Mouse (Mus musculus) heart, embryonic 15.5 days (tissue): ENCODE data around the gene Rab19. TPM values are rescaled to one million over a fixed set of nuclear protein-coding genes. Genes with fewer than 3 reads are reported as not detected.

Experiments used
- ATAC-seq: fragments of 200-750 bp; cut with Nextera tagmentation; replicated peaks from 2 replicates; pipeline ENCODE4 v1.8.0; 2017; ENCODE audit warnings: low read depth, moderate TSS enrichment; ENCODE audit not compliant: insufficient number of reproducible peaks, insufficient read depth, low FRiP score
- H3K27ac ChIP-seq: fragments of 300-500 bp; sonication (generic); 2 replicates; pipeline ENCODE4 v1.5.1; 2015; ENCODE audit warnings: mild to moderate bottlenecking, inconsistent platforms
- H3K27me3 ChIP-seq: fragments of 300-500 bp; sonication (generic); 2 replicates; pipeline ENCODE4 v1.6.1; 2015; ENCODE audit warnings: inconsistent platforms
- H3K36me3 ChIP-seq: fragments of 300-500 bp; sonication (generic); 2 replicates; pipeline ENCODE4 v1.6.1; 2015; ENCODE audit warnings: mild to moderate bottlenecking, inconsistent platforms
- H3K4me1 ChIP-seq: fragments of 300-500 bp; sonication (generic); replicated peaks from 2 replicates; pipeline ENCODE4 v1.6.1; 2015; ENCODE audit warnings: inconsistent platforms
- H3K4me2 ChIP-seq: fragments of 300-500 bp; sonication (generic); 2 replicates; pipeline ENCODE4 v1.6.1; 2015; ENCODE audit warnings: inconsistent platforms, mild to moderate bottlenecking, moderate library complexity
- H3K4me3 ChIP-seq: fragments of 300-500 bp; sonication (generic); 2 replicates; pipeline ENCODE4 v1.5.1; 2015; ENCODE audit warnings: mild to moderate bottlenecking, inconsistent platforms
- H3K9ac ChIP-seq: fragments of 300-500 bp; sonication (generic); 2 replicates; pipeline ENCODE4 v1.6.1; 2015; ENCODE audit warnings: mild to moderate bottlenecking, inconsistent platforms
- H3K9me3 ChIP-seq: fragments of 300-500 bp; sonication (generic); replicated peaks from 2 replicates; pipeline ENCODE4 v1.6.1; 2016; ENCODE audit warnings: inconsistent platforms
- WGBS: fragments of 180-500 bp; shearing (Covaris S2); methylation state at CpG from one replicate; pipeline ENCODE4 v1.1.7; 2015; ENCODE audit warnings: mixed read lengths; 5-methylcytosine and 5-hydroxymethylcytosine counted together
- polyA plus RNA-seq: library from polyadenylated mRNA; unstranded; fragments of >200 nt; fragmentation: Nextera tagmentation; extraction: Ambion mirVana; gene quantifications from 2 replicates; pipeline ENCODE4 v1.2.1, GENCODE M21; 2015

Gene Rab19
- 0.50 and 1.4 TPM in 2 replicates for polyA plus RNA-seq

DNA sequence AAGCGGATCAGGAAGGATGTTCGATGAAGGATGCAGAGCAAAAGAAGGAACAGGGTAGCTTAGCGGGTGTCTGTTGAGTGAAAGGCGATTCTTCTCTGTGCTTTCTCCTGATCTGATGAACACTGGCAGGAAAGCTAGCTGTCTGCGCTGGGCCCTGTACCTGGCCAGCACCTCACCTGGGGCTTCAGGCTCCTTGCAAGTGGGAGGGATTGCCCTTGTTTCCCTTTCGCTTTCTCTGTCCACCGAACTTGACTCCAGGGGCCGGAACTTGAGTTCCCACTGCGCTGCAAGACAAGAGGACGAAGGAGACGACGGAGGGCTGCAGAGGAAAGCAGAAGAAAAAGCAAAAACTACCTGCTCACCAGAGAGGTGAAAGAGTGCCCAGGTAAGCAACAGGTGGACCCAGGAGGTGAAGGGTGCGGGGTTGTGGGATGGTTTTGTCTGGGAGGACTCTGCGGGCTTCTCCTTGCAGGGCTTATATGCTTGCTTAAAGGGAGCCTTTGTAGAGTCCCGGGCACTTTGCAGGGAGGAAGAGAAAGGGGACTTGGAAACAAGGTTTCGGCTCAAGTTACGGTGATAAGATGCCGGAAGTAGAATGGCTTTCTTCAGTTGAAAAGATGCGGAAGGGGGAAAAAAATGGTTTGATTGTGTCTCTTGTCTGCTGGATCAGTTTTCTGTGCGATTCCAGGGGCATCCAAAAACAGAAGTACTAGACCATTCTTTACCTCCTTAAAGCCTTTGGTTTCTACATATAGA is at the start of gene Rab19:
TSS of gene Rab19 (plus strand) at position 51 of the 756 bp plus-strand sequence.
- H3K27me3 ChIP-seq = no peaks in the 10 kb centered on the region
- peak within 1 kb of the TSS; percentile 36; the same call in 1 of the 2 replicates for H3K27ac ChIP-seq
- no peak for ATAC-seq
- no peaks in the 10 kb centered on the region for H3K9me3 ChIP-seq
- peak within 1 kb of the TSS; percentile 87 for H3K4me2 ChIP-seq
- WGBS = 5% methylated on average over 20 of the region's 20 CpGs
- peaks cover 9% of the 10 kb centered on the region for H3K4me1 ChIP-seq
- peak within 1 kb of the TSS; percentile 57 for H3K4me3 ChIP-seq
- H3K9ac ChIP-seq = peak within 1 kb of the TSS; percentile 59
- no peaks in the 10 kb centered on the region for H3K36me3 ChIP-seq

GRCm38 (mm10) chr6:39331998-39332700 is 48.8 kb upstream of the Rab19 start:
- no peak overlapping the region for H3K27ac ChIP-seq
- peaks cover 32% of the 10 kb centered on the region for H3K36me3 ChIP-seq
- H3K4me3 ChIP-seq = no peak overlapping the region

GRCm38 (mm10) chr6:39334224-39334623 is 46.8 kb upstream of the Rab19 start:
- Histone ChIP-seq H3K36me3 (peaks cover 38% of the 10 kb centered on the region), H3K27me3 (no peaks in the 10 kb centered on the region), H3K27ac (no peak overlapping the region), H3K4me2 (no peak overlapping the region), H3K9me3 (no peaks in the 10 kb centered on the region), H3K4me1 (no peaks in the 10 kb centered on the region), H3K9ac (no peak overlapping the region), H3K4me3 (no peak overlapping the region)
- no peak for ATAC-seq
- WGBS = 79% methylated on average over 7 of the region's 7 CpGs

More at GRCm38 (mm10) chr6:39331998-39332700, 48.8 kb upstream of the Rab19 start:
- Histone ChIP-seq H3K4me2 (no peak overlapping the region), H3K27me3 (no peaks in the 10 kb centered on the region), H3K9ac (no peak overlapping the region), H3K4me1 (no peaks in the 10 kb centered on the region), H3K9me3 (no peaks in the 10 kb centered on the region)
- ATAC-seq = no peak
- 86% methylated on average over 7 of the region's 7 CpGs for WGBS

GRCm38 (mm10) chr6:39334873-39335272 is 46.1 kb upstream of the Rab19 start:
- no peak overlapping the region for H3K27ac ChIP-seq
- H3K36me3 ChIP-seq = peaks cover 38% of the 10 kb centered on the region
- H3K4me1 ChIP-seq = no peaks in the 10 kb centered on the region
- H3K9me3 ChIP-seq = no peaks in the 10 kb centered on the region
- WGBS = 91% methylated on average over 3 of the region's 3 CpGs
- no peak overlapping the region for H3K4me3 ChIP-seq
- H3K27me3 ChIP-seq = no peaks in the 10 kb centered on the region
- no peak for ATAC-seq
- H3K4me2 ChIP-seq = no peak overlapping the region
- no peak overlapping the region for H3K9ac ChIP-seq

DNA sequence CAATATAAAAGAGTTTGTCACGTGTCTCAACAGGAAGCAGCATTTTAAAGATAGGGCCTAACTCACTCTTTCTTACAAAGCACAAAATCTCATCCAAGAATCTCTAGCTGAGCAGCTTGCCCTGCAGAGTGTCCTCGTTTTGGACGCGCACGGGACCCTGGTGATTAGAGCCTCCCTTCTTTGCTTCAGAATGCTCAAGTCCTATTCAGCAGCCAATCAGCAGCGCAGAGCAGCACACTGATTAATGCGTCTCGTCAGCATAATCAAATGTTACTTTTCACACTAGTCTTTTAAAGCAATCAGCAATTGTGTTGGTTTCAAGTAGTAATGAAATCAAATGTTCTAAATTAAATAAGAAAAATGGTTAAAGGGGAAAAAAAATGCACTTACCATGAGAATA is 42.6 kb upstream of the Rab19 start:
- no peak overlapping the region for H3K27ac ChIP-seq
- no peaks in the 10 kb centered on the region for H3K27me3 ChIP-seq
- WGBS = 84% methylated on average over 8 of the region's 8 CpGs
- peaks cover 38% of the 10 kb centered on the region for H3K36me3 ChIP-seq
- H3K9ac ChIP-seq = no peak overlapping the region
- H3K4me2 ChIP-seq = no peak overlapping the region
- ATAC-seq = no peak
- H3K9me3 ChIP-seq = no peaks in the 10 kb centered on the region
- no peak overlapping the region for H3K4me3 ChIP-seq
- 0 out of 2 replicates have a peak, but pooled peaks cover 3% of the 10 kb centered on the region for H3K4me1 ChIP-seq

DNA sequence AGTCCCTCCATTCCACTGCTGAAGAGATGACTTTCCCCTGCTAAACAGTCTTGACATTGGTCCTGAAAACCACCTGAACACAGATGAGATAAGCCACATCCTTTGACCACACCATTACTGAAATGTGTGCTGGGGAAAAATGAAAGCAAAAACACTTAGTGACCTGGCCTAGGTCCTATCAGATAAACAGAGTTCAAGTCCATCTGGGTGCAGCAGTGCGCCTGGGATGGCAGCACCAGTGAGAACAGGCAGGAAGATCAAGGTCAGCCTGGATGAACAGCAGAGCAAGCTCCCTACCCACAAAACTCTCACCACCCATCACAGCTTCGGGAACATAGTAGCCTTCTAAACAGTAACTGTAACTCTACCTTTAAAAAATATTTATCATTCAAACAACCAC is 39.2 kb upstream of the Rab19 start:
- Histone ChIP-seq H3K4me2 (no peak overlapping the region), H3K9me3 (no peaks in the 10 kb centered on the region), H3K36me3 (peaks cover 36% of the 10 kb centered on the region), H3K27me3 (no peaks in the 10 kb centered on the region), H3K27ac (no peak overlapping the region), H3K9ac (no peak overlapping the region), H3K4me3 (no peak overlapping the region), H3K4me1 (0 out of 2 replicates have a peak, but pooled peaks cover 3% of the 10 kb centered on the region)
- ATAC-seq = no peak
- WGBS = 57% methylated on average over 2 of the region's 2 CpGs

DNA sequence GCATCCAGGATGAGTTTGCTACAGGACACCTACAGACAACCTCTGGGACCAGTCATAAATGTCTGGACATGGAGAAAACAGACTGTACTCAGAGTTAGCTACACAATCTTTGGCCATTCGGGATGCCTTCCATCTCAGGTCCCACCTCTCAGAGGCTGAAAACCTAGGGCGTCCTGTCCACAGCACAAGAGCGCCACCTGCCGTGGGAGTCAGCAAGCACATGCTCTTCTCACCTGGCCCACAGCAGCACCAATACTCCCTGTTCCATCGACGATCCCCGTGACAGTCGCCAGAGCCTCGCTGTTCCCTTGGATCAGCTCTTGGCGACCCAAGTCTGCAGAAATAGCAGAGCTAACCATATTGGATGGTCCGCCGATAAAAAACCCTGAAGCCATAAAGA is 37.0 kb upstream of the Rab19 start:
- ATAC-seq = 0 out of 2 replicates have a peak, but pooled peaks have one; percentile 66
- no peaks in the 10 kb centered on the region for H3K27me3 ChIP-seq
- H3K9ac ChIP-seq = no peak overlapping the region
- peaks cover 34% of the 10 kb centered on the region for H3K36me3 ChIP-seq
- H3K4me3 ChIP-seq = no peak overlapping the region
- no peak overlapping the region for H3K27ac ChIP-seq
- 0 out of 2 replicates have a peak, but pooled peaks cover 3% of the 10 kb centered on the region for H3K4me1 ChIP-seq
- no peak overlapping the region for H3K4me2 ChIP-seq
- H3K9me3 ChIP-seq = no peaks in the 10 kb centered on the region
- 25% methylated on average over 12 of the region's 12 CpGs for WGBS

DNA sequence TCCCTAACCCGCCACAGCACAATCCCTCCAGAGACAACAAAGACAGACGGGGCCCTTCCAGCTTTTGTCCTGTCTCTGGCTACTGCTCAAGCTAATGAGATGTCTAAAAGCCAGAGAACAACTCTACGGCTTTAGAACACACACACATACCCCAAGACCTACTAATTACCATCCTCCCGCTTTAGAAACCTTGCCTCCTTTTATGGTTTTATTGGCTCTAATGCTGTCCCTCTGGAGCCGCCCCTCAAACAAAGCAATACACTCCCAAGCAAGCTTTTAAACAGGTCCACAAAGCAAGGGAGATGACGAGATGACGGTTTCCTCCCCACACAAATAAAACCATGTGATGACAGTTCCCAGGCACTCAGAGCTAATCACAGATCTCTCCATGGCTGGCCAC is 35.5 kb upstream of the Rab19 start:
- no peaks in the 10 kb centered on the region for H3K9me3 ChIP-seq
- WGBS = 71% methylated on average over 7 of the region's 7 CpGs
- peaks cover 48% of the 10 kb centered on the region for H3K36me3 ChIP-seq
- ATAC-seq = no peak
- H3K4me3 ChIP-seq = no peak overlapping the region
- no peak overlapping the region for H3K27ac ChIP-seq
- H3K27me3 ChIP-seq = no peaks in the 10 kb centered on the region
- H3K4me1 ChIP-seq = 0 out of 2 replicates have a peak, but pooled peaks cover 3% of the 10 kb centered on the region
- H3K4me2 ChIP-seq = no peak overlapping the region
- H3K9ac ChIP-seq = no peak overlapping the region

- H3K9me3 ChIP-seq = no peaks in the 10 kb centered on the region
- no peak overlapping the region for H3K4me2 ChIP-seq
- ATAC-seq = no peak
- no peak overlapping the region for H3K4me3 ChIP-seq
- WGBS = 57% methylated on average over 15 of the region's 15 CpGs
- H3K27ac ChIP-seq = no peak overlapping the region
- H3K36me3 ChIP-seq = peaks cover 53% of the 10 kb centered on the region
- no peak overlapping the region for H3K9ac ChIP-seq
- H3K27me3 ChIP-seq = no peaks in the 10 kb centered on the region
- 0 out of 2 replicates have a peak, but pooled peaks cover under 1% of the 10 kb centered on the region for H3K4me1 ChIP-seq
These were observed 33.9 kb upstream of the Rab19 start for GRCm38 (mm10) chr6:39346991-39347501.

DNA sequence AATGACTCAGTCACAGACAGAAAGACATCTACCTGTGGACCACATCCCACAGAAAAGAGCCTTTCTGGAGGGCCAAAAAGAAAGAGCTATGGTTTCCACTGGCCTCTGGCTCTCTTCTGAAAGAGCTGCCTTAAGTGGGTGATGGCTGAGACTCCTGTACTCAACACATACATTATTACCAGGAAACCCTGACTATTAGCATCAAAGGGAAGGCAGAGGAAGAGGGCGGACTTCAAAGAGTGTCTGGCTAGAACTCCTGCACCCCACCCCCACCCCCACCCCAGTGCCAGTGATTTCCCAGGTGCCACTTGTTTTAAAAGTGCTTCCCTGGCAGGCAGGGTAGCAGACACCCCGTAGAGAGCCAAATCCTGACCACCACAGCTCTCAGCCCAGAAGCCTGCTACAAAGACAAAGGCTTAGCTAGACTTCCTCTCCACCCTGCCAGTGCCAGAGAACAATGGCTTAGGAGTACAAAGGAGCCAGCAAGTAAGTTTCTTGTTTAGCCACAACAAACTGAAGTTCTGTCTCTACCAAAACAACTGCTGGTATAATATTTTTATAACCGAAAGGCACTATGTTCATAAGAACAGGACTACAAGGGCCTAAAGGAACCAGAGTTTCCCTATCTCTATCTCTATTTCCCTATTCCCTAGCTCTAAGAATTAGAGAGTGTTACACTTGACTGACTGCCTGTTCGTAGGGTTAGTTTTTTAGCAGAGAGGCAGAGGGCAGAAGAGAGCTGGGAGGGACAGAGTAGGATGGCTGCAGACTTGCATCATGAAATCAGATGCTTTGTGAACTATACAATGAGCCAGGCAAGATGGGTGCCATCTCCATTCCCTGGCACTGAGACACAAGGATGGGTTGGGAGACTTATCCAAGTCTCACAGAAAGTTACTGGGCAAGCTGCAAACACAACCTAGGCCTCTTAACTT is 32.8 kb upstream of the Rab19 start:
- Histone ChIP-seq H3K4me2 (no peak overlapping the region), H3K4me1 (no peaks in the 10 kb centered on the region), H3K27ac (peak overlapping the region; percentile 16; the same call in 1 of the 2 replicates), H3K4me3 (no peak overlapping the region), H3K27me3 (no peaks in the 10 kb centered on the region), H3K36me3 (peaks cover 53% of the 10 kb centered on the region), H3K9me3 (no peaks in the 10 kb centered on the region), H3K9ac (no peak overlapping the region)
- ATAC-seq = no peak
- WGBS = 58% methylated on average over 4 of the region's 4 CpGs
